Mouse (Mus musculus) hindbrain, embryonic 13.5 days (tissue): ENCODE measurements around the gene Plekhm2. TPM values are rescaled to one million over a fixed set of nuclear protein-coding genes. Genes with fewer than 3 reads are reported as not detected.

Source experiments
- ATAC-seq: fragments of 200-750 bp; cut with Nextera tagmentation; 2 replicates; pipeline ENCODE4 v1.8.0; 2017; ENCODE audit warnings: moderate TSS enrichment; ENCODE audit not compliant: low FRiP score
- H3K27ac ChIP-seq: fragments of 300-500 bp; sonication (generic); 2 replicates; pipeline ENCODE4 v1.5.1; 2015; ENCODE audit warnings: inconsistent platforms, mild to moderate bottlenecking, moderate library complexity
- H3K27me3 ChIP-seq: fragments of 300-500 bp; sonication (generic); 2 replicates; pipeline ENCODE4 v1.6.1; 2015; ENCODE audit warnings: mild to moderate bottlenecking, inconsistent platforms
- H3K36me3 ChIP-seq: fragments of 300-500 bp; sonication (generic); 2 replicates; pipeline ENCODE4 v1.6.1; 2015; ENCODE audit warnings: mild to moderate bottlenecking, inconsistent platforms
- H3K4me1 ChIP-seq: fragments of 300-500 bp; sonication (generic); replicated peaks from 2 replicates; pipeline ENCODE4 v1.6.1; 2015; ENCODE audit warnings: inconsistent platforms
- H3K4me2 ChIP-seq: fragments of 300-500 bp; sonication (generic); 2 replicates; pipeline ENCODE4 v1.6.1; 2015; ENCODE audit warnings: inconsistent platforms, mild to moderate bottlenecking, moderate library complexity
- H3K4me3 ChIP-seq: fragments of 300-500 bp; sonication (generic); 2 replicates; pipeline ENCODE4 v1.5.1; 2015; ENCODE audit warnings: mild to moderate bottlenecking, inconsistent platforms
- H3K9ac ChIP-seq: fragments of 300-500 bp; sonication (generic); 2 replicates; pipeline ENCODE4 v1.6.1; 2015; ENCODE audit warnings: mild to moderate bottlenecking, inconsistent platforms
- H3K9me3 ChIP-seq: fragments of 300-500 bp; sonication (generic); 2 replicates; pipeline ENCODE4 v1.6.1; 2016; ENCODE audit warnings: inconsistent platforms
- WGBS: fragments of 180-500 bp; shearing (Covaris S2); methylation state at CpG from one replicate; pipeline ENCODE4 v1.1.7; 2015; 5-methylcytosine and 5-hydroxymethylcytosine counted together
- polyA plus RNA-seq: library from polyadenylated mRNA; unstranded; fragments of >200 nt; fragmentation: Nextera tagmentation; extraction: Ambion mirVana; gene quantifications from 2 replicates; pipeline ENCODE4 v1.2.1, GENCODE M21; 2015

Gene Plekhm2
- polyA plus RNA-seq, 1 experiment from 2014 or later, result 6.9 TPM

DNA sequence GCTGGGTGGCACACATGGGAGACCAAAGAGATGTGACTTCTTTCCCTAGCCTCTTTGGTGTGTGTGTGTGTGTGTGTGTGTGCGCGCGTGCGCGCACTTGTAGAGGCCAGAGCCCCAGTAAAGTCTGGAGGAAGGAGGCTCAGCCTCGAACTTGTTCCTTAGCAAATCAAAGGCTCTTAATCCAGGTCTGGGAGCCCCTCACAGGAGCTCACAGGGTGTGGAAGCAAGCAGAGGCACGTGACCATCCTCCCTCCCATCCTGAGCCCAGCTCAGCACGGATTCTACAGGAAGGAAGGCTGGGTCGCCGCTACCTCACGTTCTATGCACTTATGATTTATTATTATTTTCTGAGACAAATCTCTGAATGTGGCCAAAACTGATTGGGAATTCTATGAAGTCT lies 88.3 kb downstream of the Plekhm2 start:
- Histone ChIP-seq H3K36me3 (peaks cover 28% of the 10 kb centered on the region), H3K4me2 (no peak overlapping the region), H3K9me3 (no peaks in the 10 kb centered on the region), H3K4me3 (no peak overlapping the region), H3K27ac (no peak overlapping the region), H3K27me3 (no peaks in the 10 kb centered on the region; the same call in 1 of the 2 replicates), H3K9ac (no peak overlapping the region), H3K4me1 (no peaks in the 10 kb centered on the region)
- no peak for ATAC-seq
- WGBS, result 88% methylated on average over 11 of the region's 11 CpGs

Other genes with a start within 250 kb of the Plekhm2 start
- gene Clcnkb, start 248.9 kb downstream of the Plekhm2 start, polyA plus RNA-seq, result not detected in 2 replicates
- 0.06 and 0.08 TPM in 2 replicates for gene Hspb7, start 244.1 kb downstream of the Plekhm2 start, polyA plus RNA-seq
- not detected in 2 replicates for gene Srarp, start 228.8 kb downstream of the Plekhm2 start, polyA plus RNA-seq
- 50.0 and 50.3 TPM in 2 replicates for gene Zbtb17, start 220.2 kb downstream of the Plekhm2 start, polyA plus RNA-seq
- 19.2 and 19.7 TPM in 2 replicates for gene Spen, start 126.3 kb downstream of the Plekhm2 start, polyA plus RNA-seq
- 41.0 and 43.3 TPM in 2 replicates for gene Fblim1, start 58.8 kb downstream of the Plekhm2 start, polyA plus RNA-seq
- 0.25 and 0.43 TPM in 2 replicates for gene Tmem82, start 46.3 kb downstream of the Plekhm2 start, polyA plus RNA-seq
- gene Slc25a34, start 41.1 kb downstream of the Plekhm2 start, polyA plus RNA-seq, result 0.26 TPM in 1 of 2 replicates, not detected in the other
- gene Rsc1a1, start 20.7 kb upstream of the Plekhm2 start, polyA plus RNA-seq, result 0.44 and 2.8 TPM in 2 replicates
- gene Ddi2, start 58.5 kb upstream of the Plekhm2 start, polyA plus RNA-seq, result 14.9 and 16.0 TPM in 2 replicates
- not detected in 2 replicates for gene Agmat, start 81.8 kb upstream of the Plekhm2 start, polyA plus RNA-seq
- gene Dnajc16, start 126.0 kb upstream of the Plekhm2 start, polyA plus RNA-seq, result 6.5 and 6.6 TPM in 2 replicates
- 20.2 and 21.6 TPM in 2 replicates for gene Casp9, start 128.7 kb upstream of the Plekhm2 start, polyA plus RNA-seq
- not detected in 2 replicates for gene Cela2a, start 161.3 kb upstream of the Plekhm2 start, polyA plus RNA-seq
- gene Ctrc, start 181.5 kb upstream of the Plekhm2 start, polyA plus RNA-seq, result not detected in 2 replicates
- gene Efhd2, start 210.0 kb upstream of the Plekhm2 start, polyA plus RNA-seq, result 68.1 and 68.6 TPM in 2 replicates